Mouse (Mus musculus) lung, adult 2 months (tissue): Measurements from ENCODE around the gene Gemin7. TPM values are rescaled to one million over a fixed set of nuclear protein-coding genes. Genes with fewer than 3 reads are reported as not detected.

Experiments
- DNase-seq: peaks from one replicate; pipeline ENCODE4 v3.0.0; 2022
- H3K4me1 ChIP-seq: fragments of 200-500 bp; 2 replicates; pipeline ENCODE4 v1.6.1; 2011; ENCODE audit warnings: low read length; ENCODE audit not compliant: control insufficient read depth, insufficient read depth
- H3K4me3 ChIP-seq: fragments of 200-500 bp; replicated peaks from 2 replicates; pipeline ENCODE3; 2011; ENCODE audit warnings: low read depth, mild to moderate bottlenecking, control low read depth, low read length; ENCODE audit errors: extremely low read depth
- CTCF ChIP-seq: fragments of 200-500 bp; IDR thresholded peaks from 2 replicates; pipeline ENCODE4 v1.5.1; 2011; ENCODE audit warnings: mild to moderate bottlenecking, low read length, control low read depth; ENCODE audit not compliant: insufficient read depth
- POLR2A ChIP-seq: fragments of 200-500 bp; IDR thresholded peaks from 2 replicates; pipeline ENCODE4 v1.6.1; 2011; ENCODE audit warnings: low read depth, mild to moderate bottlenecking, control low read depth, low read length, borderline replicate concordance; ENCODE audit errors: extremely low read depth
- WGBS: fragments of 180-500 bp; shearing (Covaris S2); methylation state at CpG from one replicate; pipeline ENCODE4 v1.1.7; 2018; 5-methylcytosine and 5-hydroxymethylcytosine counted together
- polyA plus RNA-seq: library from polyadenylated mRNA; depleted of rRNA; stranded (reverse); fragments of >200 nt; gene quantifications from 2 replicates; pipeline ENCODE4 v1.2.3, GENCODE M21; 2012

The Gemin7 gene
- polyA plus RNA-seq, 1 experiment: 99.2 TPM

DNA sequence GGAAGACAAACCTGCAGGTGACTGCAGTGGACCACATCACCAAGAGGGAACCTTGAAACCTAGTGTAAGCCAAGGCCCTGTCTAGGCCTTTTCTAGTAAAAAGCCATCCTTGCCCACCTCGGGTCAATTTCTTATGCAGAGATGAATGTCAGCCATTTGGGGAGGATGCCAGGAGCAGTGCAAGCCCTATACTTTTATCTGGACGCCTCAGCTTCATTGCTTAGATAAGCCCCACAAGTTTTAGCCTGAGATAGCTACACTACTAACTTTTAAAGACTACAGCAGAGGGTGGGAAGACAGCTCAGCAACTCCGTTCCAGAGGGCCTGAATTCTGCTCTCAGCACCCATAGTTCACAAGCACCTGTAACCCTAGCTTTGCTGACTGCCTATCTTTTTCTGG is 13.5 kb downstream of the Gemin7 start:
- TF ChIP-seq POLR2A: no peak
- no peak for TF ChIP-seq CTCF
- DNase-seq: no peak
- 81% methylated on average over 3 of the region's 3 CpGs for WGBS
- H3K4me1 ChIP-seq: peaks cover 15% of the 10 kb centered on the region
- H3K4me3 ChIP-seq: no peak overlapping the region

DNA sequence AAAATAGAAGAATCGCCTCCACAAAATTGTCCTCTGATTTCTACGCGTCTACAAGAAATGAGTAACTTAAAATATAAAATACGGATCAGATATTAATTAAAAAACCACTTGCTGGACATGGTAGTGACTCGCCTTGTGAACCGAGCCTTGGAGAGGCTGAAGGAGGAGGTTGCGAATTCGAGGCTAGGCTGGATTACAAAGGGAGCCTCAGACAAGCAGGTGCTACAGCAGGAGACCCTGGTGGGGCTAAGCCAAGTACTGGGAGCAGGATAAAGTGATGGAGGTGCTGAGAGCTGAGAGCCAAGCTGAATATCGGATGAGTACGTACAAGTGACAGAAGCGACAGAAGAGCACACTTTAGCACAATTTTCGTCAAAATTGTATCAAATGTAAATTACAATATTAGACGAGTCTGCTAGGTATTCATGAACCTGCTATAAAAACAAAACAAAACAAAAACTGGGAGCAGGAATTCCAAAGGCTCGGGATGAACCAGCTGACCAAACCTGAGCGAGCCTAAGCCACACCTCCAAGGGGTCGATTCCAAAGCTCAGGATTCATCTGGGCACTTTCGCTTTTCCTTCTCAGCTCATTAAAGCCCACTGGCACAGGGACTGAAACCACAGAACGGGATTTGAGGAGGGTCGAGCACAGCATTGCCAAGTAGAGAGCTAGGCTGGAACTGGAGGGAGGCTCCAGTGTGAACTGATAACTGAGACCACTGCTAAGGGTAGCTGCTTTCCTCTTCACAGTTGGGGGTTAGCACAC is 14.6 kb downstream of the Gemin7 start, which contains the start of gene Ppp1r37:
TSS of gene Ppp1r37 (minus strand) at position 434 of the 768 bp plus-strand sequence.
- DNase-seq: no peak
- WGBS: 2% methylated on average over 19 of the region's 19 CpGs
- H3K4me3 ChIP-seq: peak within 1 kb of the TSS; percentile 75
- TF ChIP-seq CTCF: no peak
- no peak for TF ChIP-seq POLR2A
- H3K4me1 ChIP-seq: peaks cover 18% of the 10 kb centered on the region

DNA sequence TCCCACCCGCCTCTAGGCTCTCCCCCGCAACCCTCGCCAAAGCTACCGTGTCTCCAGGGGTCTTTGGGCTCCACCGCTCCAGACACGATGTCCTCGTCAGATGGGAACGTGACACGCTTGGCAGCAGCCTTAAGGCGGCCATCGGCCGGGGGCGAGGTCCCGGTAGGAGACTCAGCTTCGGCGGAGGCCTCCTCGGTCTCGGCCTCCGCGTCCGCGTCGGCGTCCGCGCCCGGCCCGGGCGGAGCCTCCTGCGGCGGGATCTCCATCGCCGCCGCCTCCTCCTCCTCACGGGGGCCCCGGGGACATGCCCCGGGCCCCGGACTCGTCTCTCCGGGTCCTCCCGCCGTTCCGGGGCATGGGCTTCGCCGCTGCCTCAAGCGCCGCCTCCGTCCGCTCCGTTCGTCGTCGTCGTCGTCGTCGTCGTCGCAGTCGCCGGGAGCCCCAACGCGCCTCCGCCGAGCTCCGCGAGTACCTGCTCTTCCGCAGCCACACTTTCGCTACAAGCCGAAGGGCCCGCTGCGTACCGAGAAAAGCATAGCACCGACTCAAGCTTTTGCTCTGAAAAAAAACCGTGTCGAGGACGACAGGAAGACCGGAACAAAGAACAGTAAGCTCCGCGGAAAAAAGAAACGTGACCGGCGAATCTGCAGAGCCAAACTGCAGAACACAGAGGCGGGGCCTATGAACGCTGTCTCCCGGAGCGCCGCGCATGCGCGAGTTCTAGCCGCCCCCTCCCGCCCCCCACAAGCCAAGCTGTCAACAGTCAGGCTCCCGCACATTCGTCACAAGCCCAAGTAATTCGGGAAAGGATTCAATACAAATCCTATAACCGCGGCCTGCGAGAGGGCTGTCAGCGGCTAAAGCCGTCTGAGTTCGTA is 15.4 kb downstream of the Gemin7 start:
- peaks cover 22% of the 10 kb centered on the region for H3K4me1 ChIP-seq
- H3K4me3 ChIP-seq: peak overlapping the region; percentile 75
- peak; percentile 91 for DNase-seq
- WGBS: under 1% methylated on average over 101 of the region's 102 CpGs
- TF ChIP-seq POLR2A: peak; percentile 58
- TF ChIP-seq CTCF: no peak

DNA sequence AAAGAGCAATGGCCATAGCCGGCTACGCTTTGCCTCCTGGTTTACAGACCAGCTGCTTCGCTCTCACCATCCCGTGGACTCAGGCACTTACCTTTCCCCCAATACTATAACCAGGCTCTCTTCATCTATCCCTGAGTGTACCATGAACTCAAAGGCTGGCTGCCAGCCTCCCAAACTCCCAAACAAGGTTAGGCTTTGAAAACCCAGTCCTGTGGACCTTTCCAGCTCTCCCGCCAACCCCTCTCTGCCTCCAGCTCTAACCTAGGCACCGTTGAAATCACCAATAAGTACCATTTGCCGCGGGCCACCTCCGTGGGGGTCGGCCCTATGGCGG is 16.0 kb downstream of the Gemin7 start:
- under 1% methylated on average over 11 of the region's 11 CpGs for WGBS
- DNase-seq: no peak

DNA sequence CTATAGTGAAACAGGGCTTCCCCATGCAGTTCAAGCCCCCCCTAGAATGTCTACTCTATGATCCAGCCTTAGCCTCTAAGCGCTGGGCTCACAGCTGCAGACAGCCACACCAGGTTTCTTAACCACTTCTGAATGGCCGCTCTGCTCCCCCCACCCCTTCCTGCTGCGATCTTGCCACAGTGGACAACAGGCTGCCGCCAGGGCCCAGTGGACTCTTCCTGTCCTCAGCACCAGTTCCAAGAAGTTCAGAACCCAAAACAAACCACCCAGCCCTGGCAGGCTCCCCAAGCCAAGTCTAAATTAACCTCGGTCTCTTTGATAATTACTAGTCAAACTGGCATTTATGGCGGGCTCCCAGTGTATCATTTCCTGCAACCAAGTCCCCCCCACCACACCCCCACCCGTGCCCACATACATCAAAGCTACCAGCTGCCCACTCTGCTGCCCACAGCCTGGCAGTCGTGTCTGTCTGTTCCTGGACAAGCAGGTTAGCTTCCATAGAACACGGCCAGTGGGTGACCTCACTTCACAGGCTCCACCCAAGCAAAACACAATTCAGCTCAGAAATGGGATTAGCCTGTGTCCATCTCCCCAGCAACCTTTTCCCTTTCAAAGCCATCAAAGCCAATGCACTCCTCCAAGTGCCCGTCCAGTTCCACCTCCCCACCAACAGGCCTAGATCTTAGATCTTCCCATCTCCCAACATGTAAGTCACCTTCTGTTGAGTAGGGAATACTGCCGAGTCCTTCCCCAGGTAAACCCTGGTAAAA is 16.7 kb downstream of the Gemin7 start:
- DNase-seq: no peak
- Histone ChIP-seq H3K4me3 (peak overlapping the region; percentile 75), H3K4me1 (peaks cover 25% of the 10 kb centered on the region)
- WGBS: 4% methylated on average over 11 of the region's 11 CpGs
- TF ChIP-seq POLR2A: no peak
- no peak for TF ChIP-seq CTCF

More for the DNA sequence above, 16.0 kb downstream of the Gemin7 start:
- Histone ChIP-seq H3K4me3 (peak overlapping the region; percentile 75), H3K4me1 (peaks cover 25% of the 10 kb centered on the region)
- TF ChIP-seq CTCF (no peak), POLR2A (no peak)

DNA sequence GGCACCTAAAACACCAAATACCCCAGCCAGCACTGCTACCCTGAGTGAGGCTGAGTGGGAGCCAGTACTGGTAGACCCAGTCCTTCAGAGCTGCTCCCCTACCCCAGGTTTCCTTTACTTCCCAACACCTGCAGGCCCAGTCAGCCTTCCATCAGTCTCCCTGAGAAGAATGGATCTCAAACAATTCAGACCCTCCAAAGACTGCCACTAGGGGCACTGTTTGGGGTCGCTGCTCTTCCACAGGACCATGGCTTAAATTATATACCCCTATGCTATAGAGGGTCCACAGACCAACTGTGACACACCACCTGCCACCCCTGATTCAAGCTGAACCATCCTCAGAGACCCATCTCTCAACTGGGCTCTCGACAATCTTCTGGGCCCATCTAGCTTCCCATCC is 18.4 kb downstream of the Gemin7 start:
- WGBS: 44% methylated on average over 2 of the region's 2 CpGs
- Histone ChIP-seq H3K4me3 (no peak overlapping the region), H3K4me1 (peaks cover 25% of the 10 kb centered on the region)
- no peak for DNase-seq
- TF ChIP-seq POLR2A (no peak), CTCF (peak; percentile 31; the same call in 1 of the 2 replicates)

DNA sequence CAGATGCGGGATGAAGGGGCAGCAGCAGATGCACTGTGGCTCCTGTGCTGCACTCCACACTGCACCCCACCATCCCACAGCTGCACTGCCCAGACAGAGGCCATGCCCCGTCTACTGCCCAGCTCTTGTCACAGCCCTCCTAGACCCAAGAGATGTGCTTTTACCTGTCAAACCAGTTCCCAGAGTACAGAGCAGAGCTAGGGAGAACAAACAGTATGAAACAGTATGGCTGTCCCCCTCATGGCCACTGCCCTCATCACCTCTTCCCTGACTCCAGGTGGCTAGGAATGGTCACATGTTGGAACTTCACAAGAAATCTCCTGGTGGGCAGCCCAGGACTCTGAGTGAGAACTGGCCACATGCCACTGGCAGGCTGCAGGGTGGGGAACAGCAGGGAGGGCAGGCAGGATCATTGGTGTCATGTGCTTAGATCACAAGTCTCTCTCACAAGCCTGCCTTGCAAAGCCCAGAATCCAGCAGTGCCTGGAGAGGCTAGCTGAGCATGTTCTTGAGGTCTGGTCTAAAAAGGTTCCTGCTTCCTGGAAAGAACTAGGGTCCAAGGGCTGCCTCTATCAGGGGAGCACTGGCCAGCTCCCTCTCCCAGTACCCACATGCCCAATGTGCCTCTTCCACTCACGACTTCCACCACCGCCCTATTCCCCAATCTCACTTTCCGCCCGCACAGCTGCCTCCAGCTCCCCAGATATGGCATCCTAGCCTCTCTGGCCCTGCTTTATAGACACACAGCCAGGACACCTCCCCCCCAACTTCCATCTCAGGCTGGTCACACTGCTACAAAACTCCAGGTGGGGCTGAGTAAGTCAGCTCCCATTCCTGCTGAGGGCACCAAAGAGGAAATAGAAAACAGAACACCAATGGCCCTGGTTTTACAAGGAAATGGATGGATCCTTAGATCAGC is 19.2 kb downstream of the Gemin7 start:
- Histone ChIP-seq H3K4me3 (no peak overlapping the region), H3K4me1 (peaks cover 25% of the 10 kb centered on the region)
- no peak for DNase-seq
- WGBS: 76% methylated on average over 6 of the region's 6 CpGs
- TF ChIP-seq POLR2A (no peak), CTCF (no peak)

DNA sequence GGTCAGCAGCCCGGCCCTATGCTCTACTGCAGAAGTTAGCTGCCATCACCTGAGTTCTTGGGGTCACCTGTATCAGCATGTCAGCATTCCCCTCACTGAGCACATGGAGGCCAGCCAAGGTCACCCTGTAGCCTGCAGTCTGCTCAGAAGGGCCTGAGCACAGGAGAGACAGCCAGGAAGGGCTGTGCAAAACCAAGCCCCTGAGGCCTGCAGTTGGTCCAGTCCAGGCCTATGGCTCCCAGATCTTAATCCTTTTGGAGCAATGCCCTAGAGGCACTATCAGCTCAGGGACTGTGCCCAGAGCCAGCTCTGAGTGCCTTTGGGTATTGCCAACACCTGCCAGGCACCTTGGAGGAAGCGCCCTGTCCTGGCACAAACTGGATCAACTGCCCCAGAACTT is 20.3 kb downstream of the Gemin7 start:
- WGBS: 76% methylated on average over 2 of the region's 2 CpGs
- TF ChIP-seq CTCF (no peak), POLR2A (no peak)
- no peak overlapping the region for H3K4me3 ChIP-seq
- peaks cover 25% of the 10 kb centered on the region for H3K4me1 ChIP-seq
- DNase-seq: no peak
